ENCODE assay signal across 8 mouse cellular contexts in the genomic region with DNA sequence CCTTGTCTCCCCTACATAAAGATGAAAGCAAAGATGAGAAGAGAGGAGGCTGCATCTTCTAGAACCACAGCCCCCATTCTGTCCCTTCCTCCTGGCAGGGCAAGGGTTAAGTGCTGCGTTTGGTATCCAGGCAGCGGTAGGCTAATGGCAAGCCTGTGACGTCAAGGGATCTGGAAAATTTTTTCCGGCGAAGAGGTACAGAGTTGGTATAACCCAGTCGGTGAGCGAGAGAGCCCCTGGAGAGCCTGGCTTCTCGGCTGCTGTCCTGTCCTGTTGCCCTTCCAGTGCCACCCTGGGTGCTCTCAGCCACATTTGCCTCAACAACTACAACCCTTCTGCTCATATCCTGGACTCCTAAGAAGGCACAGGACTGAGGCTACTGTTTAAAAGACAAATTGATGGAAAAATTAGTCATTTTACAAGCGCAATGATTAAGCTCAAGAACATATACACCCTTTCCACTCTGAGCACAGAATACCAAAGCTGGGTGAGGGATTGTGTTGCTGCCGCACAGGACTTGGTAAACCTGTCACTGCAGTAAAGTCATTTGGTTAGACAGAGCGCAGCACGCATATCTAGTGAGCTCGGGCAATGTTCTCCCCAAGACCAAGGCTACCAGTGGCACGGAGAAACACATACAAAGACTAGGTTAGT. TPM values are rescaled to one million over a fixed set of nuclear protein-coding genes. Genes with fewer than 3 reads are reported as not detected.
A peak's percentile ranks its signal among the peaks of the same experiment; 100 is the strongest.
DNase-seq lines count a peak whose midpoint lies in the region; ATAC-seq lines count a peak whose summit lies in the region.
"Had no signal": no experiment of that assay in that cellular context is flagged by ENCODE, and none has a peak within 500 bp of the region (broad histone marks: within the 10 kb centered on the region; RNA-seq: fewer than 3 reads in every experiment).

No protein-coding gene starts in this region.

- no peaks in the 10 kb centered on the region; the same call in 1 of the 2 replicates for H3K27me3 ChIP-seq in heart, embryonic 12.5 days (replicated peaks)
- H3K27me3 ChIP-seq in kidney, embryonic 16.5 days (ENCODE audit: insufficient read depth, low read length): peaks cover 29% of the 10 kb centered on the region
- peaks cover 54% of the 10 kb centered on the region for H3K27me3 ChIP-seq in liver, embryonic 13.5 days
- no peaks in the 10 kb centered on the region; the same call in 1 of the 2 replicates for H3K27me3 ChIP-seq in neural tube, embryonic 14.5 days (ENCODE audit: control insufficient read depth, insufficient read depth, low read length)

- H3K27ac ChIP-seq in heart, embryonic 12.5 days (ENCODE audit: poor library complexity, severe bottlenecking): peak overlapping the region; percentile 72
- peak overlapping the region; percentile 67 for H3K27ac ChIP-seq in kidney, embryonic 16.5 days (ENCODE audit: low read length)
- H3K27ac ChIP-seq in liver, embryonic 13.5 days: no peak overlapping the region
- peak overlapping the region; percentile 45; the same call in 1 of the 2 replicates for H3K27ac ChIP-seq in neural tube, embryonic 14.5 days (ENCODE audit: low read depth, low read length)

- peak overlapping the region; percentile 66 for H3K9ac ChIP-seq in heart, embryonic 12.5 days
- H3K9ac ChIP-seq in kidney, embryonic 16.5 days (replicated peaks; ENCODE audit: low read length): peak overlapping the region; percentile 61
- H3K9ac ChIP-seq in liver, embryonic 13.5 days: no peak overlapping the region
- peak overlapping the region; percentile 37; the same call in 1 of the 2 replicates for H3K9ac ChIP-seq in neural tube, embryonic 14.5 days (replicated peaks; ENCODE audit: low read depth, low read length)

- peak overlapping the region; percentile 49 for H3K4me3 ChIP-seq in heart, embryonic 12.5 days
- H3K4me3 ChIP-seq in kidney, embryonic 16.5 days (ENCODE audit: low read length): peak overlapping the region; percentile 72
- H3K4me3 ChIP-seq in liver, embryonic 13.5 days (replicated peaks): peak overlapping the region; percentile 12; the same call in 1 of the 2 replicates
- peak overlapping the region; percentile 73 for H3K4me3 ChIP-seq in neural tube, embryonic 14.5 days (ENCODE audit: low read depth, low read length)
- H3K4me3 ChIP-seq: erythroblast, embryonic 14.5 days had no signal

- H3K36me3 ChIP-seq in heart, embryonic 12.5 days: peaks cover 33% of the 10 kb centered on the region
- peaks cover 5% of the 10 kb centered on the region; the same call in 1 of the 2 replicates for H3K36me3 ChIP-seq in kidney, embryonic 16.5 days (ENCODE audit: insufficient read depth, low read length)
- H3K36me3 ChIP-seq in liver, embryonic 13.5 days: no peaks in the 10 kb centered on the region
- H3K36me3 ChIP-seq in neural tube, embryonic 14.5 days (ENCODE audit: control insufficient read depth, insufficient read depth, low read length): peaks cover 17% of the 10 kb centered on the region

- H3K9me3 ChIP-seq in heart, embryonic 12.5 days (replicated peaks): no peaks in the 10 kb centered on the region
- no peaks in the 10 kb centered on the region for H3K9me3 ChIP-seq in kidney, embryonic 16.5 days (ENCODE audit: low read length)
- H3K9me3 ChIP-seq in liver, embryonic 13.5 days (replicated peaks): no peaks in the 10 kb centered on the region
- H3K9me3 ChIP-seq in neural tube, embryonic 14.5 days (ENCODE audit: control insufficient read depth, low read length): no peaks in the 10 kb centered on the region

- 26% methylated on average over 14 of the region's 14 CpGs for WGBS in heart, embryonic 12.5 days
- WGBS in kidney, embryonic 16.5 days: 40% methylated on average over 14 of the region's 14 CpGs
- 43% methylated on average over 14 of the region's 14 CpGs for WGBS in liver, embryonic 13.5 days (ENCODE audit: insufficient replicate concordance)
- 28% methylated on average over 14 of the region's 14 CpGs for WGBS in neural tube, embryonic 14.5 days

- no peak for ATAC-seq in heart, embryonic 12.5 days (ENCODE audit: insufficient number of reproducible peaks, low FRiP score)
- no peak for ATAC-seq in kidney, embryonic 16.5 days (ENCODE audit: low FRiP score, low TSS enrichment)
- ATAC-seq in liver, embryonic 13.5 days (ENCODE audit: low read depth): no peak
- ATAC-seq in neural tube, embryonic 14.5 days (ENCODE audit: low read depth): no peak

- peak; percentile 57 to 73 for DNase-seq in adrenal gland, postnatal 36 days
- DNase-seq in cerebellum, postnatal 14 days: peak; percentile 65 to 66
- DNase-seq in liver, embryonic 13.5 days: no peak
- no peak for DNase-seq in c-Kit-positive CD71-positive TER-119-positive erythroid progenitor cells, embryonic 14.5 days (ENCODE audit: low spot score)

- H3K4me2 ChIP-seq in heart, embryonic 12.5 days: peak overlapping the region; percentile 74
- peak overlapping the region; percentile 47 for H3K4me2 ChIP-seq in kidney, embryonic 16.5 days (replicated peaks; ENCODE audit: low read depth, low read length)
- H3K4me2 ChIP-seq in liver, embryonic 13.5 days: peak overlapping the region; percentile 30
- H3K4me2 ChIP-seq in neural tube, embryonic 14.5 days (ENCODE audit: low read depth, low read length): peak overlapping the region; percentile 57

- peaks cover 56% of the 10 kb centered on the region for H3K4me1 ChIP-seq in heart, embryonic 12.5 days (replicated peaks)
- no peaks in the 10 kb centered on the region for H3K4me1 ChIP-seq in kidney, embryonic 16.5 days (ENCODE audit: insufficient read depth, low read length)
- H3K4me1 ChIP-seq in liver, embryonic 13.5 days (replicated peaks): peaks cover 34% of the 10 kb centered on the region
- peaks cover 3% of the 10 kb centered on the region; the same call in 1 of the 2 replicates for H3K4me1 ChIP-seq in neural tube, embryonic 14.5 days (ENCODE audit: control insufficient read depth, insufficient read depth, low read length)

RNA-seq across cellular contexts. Expression of a gene that starts 3.3 kb away (rescaled TPM):
- total RNA-seq in adrenal gland, postnatal 36 days (2021): 10 to 100 TPM; 47.1 to 67.0 TPM
- polyA plus RNA-seq in heart, embryonic 12.5 days (2016; fragmentation: Nextera tagmentation; extraction: Ambion mirVana): 413 and 416 TPM in 2 replicates
- 232 and 240 TPM in 2 replicates for polyA plus RNA-seq in kidney, embryonic 16.5 days (2015; fragmentation: Nextera tagmentation; extraction: Ambion mirVana)
- polyA plus RNA-seq in liver, embryonic 13.5 days (2015; fragmentation: Nextera tagmentation; extraction: Ambion mirVana): 9.1 and 12.0 TPM in 2 replicates
- 266 and 271 TPM in 2 replicates for polyA plus RNA-seq in neural tube, embryonic 14.5 days (2014; fragmentation: Nextera tagmentation; extraction: Ambion mirVana)
- polyA plus RNA-seq: erythroblast, embryonic 14.5 days had no signal

Comparison
In these comparisons a context has a peak if more than half of its experiments do, and no peak if none do; other contexts are left out.
1. DNase-seq: peak in adrenal gland, postnatal 36 days (2 of 2) and cerebellum, postnatal 14 days (2 of 2); none in liver, embryonic 13.5 days (single experiment) and c-Kit-positive CD71-positive TER-119-positive erythroid progenitor cells, embryonic 14.5 days (single experiment).
2. H3K4me3 ChIP-seq: peak in every context shown above with its lines; median percentile 73 in neural tube, embryonic 14.5 days; 72 in kidney, embryonic 16.5 days; 49 in heart, embryonic 12.5 days; 12 in liver, embryonic 13.5 days.
3. RNA of a gene that starts 3.3 kb away (polyA plus RNA-seq): 413 to 416 TPM in heart, embryonic 12.5 days, 266 to 271 TPM in neural tube, embryonic 14.5 days and 232 to 240 TPM in kidney, embryonic 16.5 days; 9.1 to 12.0 TPM in liver, embryonic 13.5 days; every median in the first group is over 10 times any median in the second.
4. Peak in every context shown above with its lines, with median percentiles within 50 percentile points of each other: H3K4me2 ChIP-seq.